Mouse (Mus musculus) kidney, embryonic 16.5 days (tissue): ENCODE measurements around the gene BC051665. TPM values are rescaled to one million over a fixed set of nuclear protein-coding genes. Genes with fewer than 3 reads are reported as not detected.

Source experiments
- ATAC-seq: fragments of 200-750 bp; cut with Nextera tagmentation; 2 replicates; pipeline ENCODE4 v1.8.0; 2017; ENCODE audit warnings: moderate TSS enrichment; ENCODE audit not compliant: low FRiP score, low TSS enrichment
- H3K27ac ChIP-seq: fragments of 300-500 bp; sonication (generic); 2 replicates; pipeline ENCODE4 v1.5.1; 2014; ENCODE audit warnings: low read length
- H3K27me3 ChIP-seq: fragments of 300-500 bp; sonication (generic); 2 replicates; pipeline ENCODE4 v1.6.1; 2014; ENCODE audit warnings: low read length, control low read depth, mixed read lengths; ENCODE audit not compliant: insufficient read depth
- H3K36me3 ChIP-seq: fragments of 300-500 bp; sonication (generic); 2 replicates; pipeline ENCODE4 v1.6.1; 2014; ENCODE audit warnings: low read length, control low read depth, mixed read lengths; ENCODE audit not compliant: insufficient read depth
- H3K4me1 ChIP-seq: fragments of 300-500 bp; sonication (generic); 2 replicates; pipeline ENCODE4 v1.6.1; 2014; ENCODE audit warnings: low read length, control low read depth, mixed read lengths; ENCODE audit not compliant: insufficient read depth
- H3K4me2 ChIP-seq: fragments of 300-500 bp; sonication (generic); replicated peaks from 2 replicates; pipeline ENCODE4 v1.6.1; 2014; ENCODE audit warnings: low read depth, low read length
- H3K4me3 ChIP-seq: fragments of 300-500 bp; sonication (generic); 2 replicates; pipeline ENCODE4 v1.5.1; 2014; ENCODE audit warnings: mild to moderate bottlenecking, low read length
- H3K9ac ChIP-seq: fragments of 300-500 bp; sonication (generic); replicated peaks from 2 replicates; pipeline ENCODE4 v1.6.1; 2014; ENCODE audit warnings: low read length
- H3K9me3 ChIP-seq: fragments of 300-500 bp; sonication (generic); 2 replicates; pipeline ENCODE4 v1.6.1; 2016; ENCODE audit warnings: low read length, control low read depth
- WGBS: fragments of 180-500 bp; shearing (Covaris S2); extraction: QIAGEN DNeasy Blood & Tissue Kit; methylation state at CpG from one replicate; pipeline ENCODE4 v1.1.7; 2014; 5-methylcytosine and 5-hydroxymethylcytosine counted together
- polyA plus RNA-seq: library from polyadenylated mRNA; unstranded; fragments of >200 nt; fragmentation: Nextera tagmentation; extraction: Ambion mirVana; gene quantifications from 2 replicates; pipeline ENCODE4 v1.2.1, GENCODE M21; 2015

Gene BC051665
- polyA plus RNA-seq, 1 experiment from 2014 or later: not detected

GRCm38 (mm10) chr13:60780534-60780933 lies 5.6 kb downstream of the BC051665 start:
- Histone ChIP-seq H3K4me1 (no peaks in the 10 kb centered on the region), H3K36me3 (no peaks in the 10 kb centered on the region), H3K4me3 (no peak overlapping the region), H3K27ac (no peak overlapping the region), H3K27me3 (no peaks in the 10 kb centered on the region), H3K4me2 (no peak overlapping the region), H3K9me3 (no peaks in the 10 kb centered on the region), H3K9ac (no peak overlapping the region)
- 74% methylated on average over 3 of the region's 3 CpGs for WGBS
- ATAC-seq: peak; percentile 91

GRCm38 (mm10) chr13:60761161-60761560 lies 25.0 kb downstream of the BC051665 start:
- no peaks in the 10 kb centered on the region for H3K27me3 ChIP-seq
- 96% methylated on average over 17 of the region's 17 CpGs for WGBS

GRCm38 (mm10) chr13:60760392-60760791 lies 25.8 kb downstream of the BC051665 start:
- Histone ChIP-seq H3K9ac (no peak overlapping the region), H3K9me3 (no peaks in the 10 kb centered on the region), H3K36me3 (peaks cover 22% of the 10 kb centered on the region), H3K27ac (no peak overlapping the region), H3K4me3 (no peak overlapping the region), H3K27me3 (no peaks in the 10 kb centered on the region), H3K4me1 (peaks cover 2% of the 10 kb centered on the region; the same call in 1 of the 2 replicates), H3K4me2 (no peak overlapping the region)
- 85% methylated on average over 12 of the region's 12 CpGs for WGBS
- no peak; the same call in 1 of the 2 replicates for ATAC-seq

More at GRCm38 (mm10) chr13:60761161-60761560, 25.0 kb downstream of the BC051665 start:
- H3K4me3 ChIP-seq: no peak overlapping the region
- peaks cover 22% of the 10 kb centered on the region for H3K36me3 ChIP-seq
- H3K27ac ChIP-seq: no peak overlapping the region
- no peak; the same call in 1 of the 2 replicates for ATAC-seq
- no peaks in the 10 kb centered on the region for H3K4me1 ChIP-seq
- H3K9ac ChIP-seq: no peak overlapping the region
- H3K4me2 ChIP-seq: no peak overlapping the region
- no peaks in the 10 kb centered on the region for H3K9me3 ChIP-seq

GRCm38 (mm10) chr13:60759136-60759535 lies 27.0 kb downstream of the BC051665 start:
- no peak overlapping the region for H3K27ac ChIP-seq
- no peaks in the 10 kb centered on the region for H3K9me3 ChIP-seq
- peaks cover 23% of the 10 kb centered on the region for H3K36me3 ChIP-seq
- H3K4me3 ChIP-seq: no peak overlapping the region
- 28% methylated on average over 6 of the region's 6 CpGs for WGBS
- ATAC-seq: no peak
- no peaks in the 10 kb centered on the region for H3K27me3 ChIP-seq
- H3K9ac ChIP-seq: no peak overlapping the region
- no peak overlapping the region for H3K4me2 ChIP-seq
- H3K4me1 ChIP-seq: peaks cover 3% of the 10 kb centered on the region; the same call in 1 of the 2 replicates

- Histone ChIP-seq H3K27ac (no peak overlapping the region), H3K27me3 (no peaks in the 10 kb centered on the region), H3K4me3 (no peak overlapping the region), H3K9me3 (peaks cover 5% of the 10 kb centered on the region; the same call in 1 of the 2 replicates), H3K4me1 (peaks cover 3% of the 10 kb centered on the region; the same call in 1 of the 2 replicates), H3K9ac (no peak overlapping the region), H3K36me3 (peaks cover 36% of the 10 kb centered on the region), H3K4me2 (no peak overlapping the region)
- 81% methylated on average over 13 of the region's 13 CpGs for WGBS
- no peak for ATAC-seq
Measured at GRCm38 (mm10) chr13:60757292-60757691, 28.9 kb downstream of the BC051665 start.

GRCm38 (mm10) chr13:60755251-60755650 lies 30.9 kb downstream of the BC051665 start:
- H3K9ac ChIP-seq: no peak overlapping the region
- peak overlapping the region; percentile 34; the same call in 1 of the 2 replicates for H3K27ac ChIP-seq
- no peak overlapping the region for H3K4me3 ChIP-seq
- no peaks in the 10 kb centered on the region for H3K27me3 ChIP-seq
- peaks cover 40% of the 10 kb centered on the region for H3K36me3 ChIP-seq
- H3K4me1 ChIP-seq: peaks cover 3% of the 10 kb centered on the region; the same call in 1 of the 2 replicates
- peak; percentile 49; the same call in 1 of the 2 replicates for ATAC-seq
- H3K4me2 ChIP-seq: no peak overlapping the region
- peaks cover 5% of the 10 kb centered on the region; the same call in 1 of the 2 replicates for H3K9me3 ChIP-seq
- WGBS: 18% methylated on average over 2 of the region's 2 CpGs

- H3K27me3 ChIP-seq: no peaks in the 10 kb centered on the region
- no peak overlapping the region for H3K4me2 ChIP-seq
- peaks cover 57% of the 10 kb centered on the region for H3K36me3 ChIP-seq
- peaks cover 3% of the 10 kb centered on the region; the same call in 1 of the 2 replicates for H3K4me1 ChIP-seq
- WGBS: 94% methylated on average over 6 of the region's 6 CpGs
- no peak overlapping the region for H3K4me3 ChIP-seq
- H3K9ac ChIP-seq: no peak overlapping the region
- ATAC-seq: no peak
- H3K27ac ChIP-seq: no peak overlapping the region
- H3K9me3 ChIP-seq: peaks cover 5% of the 10 kb centered on the region; the same call in 1 of the 2 replicates
Measured at GRCm38 (mm10) chr13:60753216-60753615, 32.9 kb downstream of the BC051665 start.

GRCm38 (mm10) chr13:60750930-60751329 lies 35.2 kb downstream of the BC051665 start:
- no peak overlapping the region for H3K9ac ChIP-seq
- no peak overlapping the region for H3K4me3 ChIP-seq
- 77% methylated on average over 7 of the region's 7 CpGs for WGBS
- no peak for ATAC-seq
- no peak overlapping the region for H3K27ac ChIP-seq
- peaks cover 3% of the 10 kb centered on the region; the same call in 1 of the 2 replicates for H3K4me1 ChIP-seq
- peaks cover 55% of the 10 kb centered on the region for H3K36me3 ChIP-seq
- H3K27me3 ChIP-seq: no peaks in the 10 kb centered on the region
- peaks cover 5% of the 10 kb centered on the region; the same call in 1 of the 2 replicates for H3K9me3 ChIP-seq
- no peak overlapping the region for H3K4me2 ChIP-seq

GRCm38 (mm10) chr13:60748556-60748955 lies 37.6 kb downstream of the BC051665 start:
- Histone ChIP-seq H3K27ac (no peak overlapping the region), H3K4me2 (no peak overlapping the region), H3K9me3 (peaks cover 5% of the 10 kb centered on the region; the same call in 1 of the 2 replicates), H3K36me3 (peaks cover 48% of the 10 kb centered on the region), H3K4me3 (no peak overlapping the region), H3K9ac (no peak overlapping the region), H3K27me3 (no peaks in the 10 kb centered on the region), H3K4me1 (no peaks in the 10 kb centered on the region)
- ATAC-seq: no peak
- WGBS: 93% methylated on average over 2 of the region's 2 CpGs

- WGBS: 76% methylated on average over 1 of the region's 1 CpGs
- no peaks in the 10 kb centered on the region for H3K4me1 ChIP-seq
- no peak overlapping the region for H3K4me2 ChIP-seq
- no peak for ATAC-seq
- H3K36me3 ChIP-seq: peaks cover 37% of the 10 kb centered on the region
- no peak overlapping the region for H3K27ac ChIP-seq
- H3K9me3 ChIP-seq: no peaks in the 10 kb centered on the region
- H3K4me3 ChIP-seq: no peak overlapping the region
- no peaks in the 10 kb centered on the region for H3K27me3 ChIP-seq
- H3K9ac ChIP-seq: no peak overlapping the region
Measured at GRCm38 (mm10) chr13:60747201-60747600, 39.0 kb downstream of the BC051665 start.
